Mouse (Mus musculus) mesoderm, embryonic 11.5 days (tissue): ENCODE data around the gene Dlg1.

Experiments
- DNase-seq: peaks from one replicate; pipeline ENCODE4 v3.0.0-alpha.2; 2012; ENCODE audit warnings: low read depth, low spot score

Gene Dlg1

DNA sequence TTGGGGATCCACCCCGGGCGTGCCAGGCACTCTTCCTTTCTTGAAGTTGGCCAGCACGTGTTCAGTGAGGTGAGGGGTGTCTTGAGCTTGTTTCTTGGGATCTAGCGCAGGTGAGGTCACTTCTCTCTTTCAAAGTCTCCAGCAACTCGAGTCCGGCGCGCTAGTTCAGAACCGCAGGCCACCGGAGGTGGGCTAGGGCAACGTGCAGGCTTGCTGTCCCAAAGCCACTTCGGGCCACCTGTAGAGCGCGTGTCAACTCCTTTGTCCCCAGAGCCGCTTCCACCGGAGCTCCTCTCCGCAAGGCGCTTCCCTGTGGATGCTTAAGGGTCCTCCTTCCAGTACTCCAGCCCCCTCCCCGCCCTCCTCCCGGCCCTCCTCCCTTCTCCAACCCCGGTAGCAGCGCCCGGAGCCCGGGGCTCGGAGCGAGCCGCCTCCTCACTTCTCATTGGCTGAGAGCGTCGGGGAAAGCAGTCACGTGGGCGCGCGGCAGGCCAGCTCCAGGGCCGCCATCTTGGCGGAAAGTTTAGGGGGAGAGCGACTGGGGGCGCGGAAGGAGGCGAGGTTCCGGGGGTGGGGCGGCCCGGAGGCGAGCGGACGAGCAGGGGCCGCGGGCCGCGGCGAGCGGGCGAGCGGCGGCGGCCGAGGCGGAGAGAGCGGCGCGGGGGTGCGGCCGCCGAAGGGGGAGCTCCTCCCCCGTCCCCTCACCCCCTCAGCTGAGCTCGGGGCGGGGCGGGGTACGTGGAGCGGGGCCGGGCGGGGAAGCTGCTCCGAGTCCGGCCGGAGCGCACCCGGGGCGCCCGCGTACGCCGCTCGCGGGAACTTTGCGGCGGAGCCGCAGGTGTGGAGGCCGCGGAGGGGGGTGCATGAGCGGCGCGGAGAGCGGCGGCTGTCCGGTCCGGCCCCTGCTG lies at the start of gene Dlg1:
Dlg1 (plus strand) TSS at position 65 of the 908 bp plus-strand sequence.
- peak; percentile 95 for DNase-seq

GRCm38 (mm10) chr16:31616382-31616781 lies 46.9 kb upstream of the Dlg1 start:
- no peak for DNase-seq

DNA sequence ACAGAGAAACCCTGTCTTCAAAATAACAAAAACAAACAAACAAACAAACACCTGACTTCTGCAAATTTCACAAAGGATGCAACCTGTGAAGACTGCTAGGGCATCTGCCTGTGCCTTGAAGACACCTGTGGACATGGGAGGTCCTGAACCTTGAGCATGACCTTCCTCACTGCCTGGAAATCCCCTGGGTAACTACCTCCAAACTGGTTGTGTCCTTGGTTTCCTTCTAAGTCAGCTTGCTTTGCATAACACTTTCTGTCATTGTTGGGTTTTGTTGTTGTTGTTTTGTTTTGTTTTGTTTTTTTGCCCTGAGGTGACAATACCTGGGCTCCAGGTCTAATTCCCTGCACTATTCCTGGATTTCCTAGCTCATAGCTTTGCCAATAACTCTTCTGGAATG lies 46.1 kb upstream of the Dlg1 start:
- no peak for DNase-seq

DNA sequence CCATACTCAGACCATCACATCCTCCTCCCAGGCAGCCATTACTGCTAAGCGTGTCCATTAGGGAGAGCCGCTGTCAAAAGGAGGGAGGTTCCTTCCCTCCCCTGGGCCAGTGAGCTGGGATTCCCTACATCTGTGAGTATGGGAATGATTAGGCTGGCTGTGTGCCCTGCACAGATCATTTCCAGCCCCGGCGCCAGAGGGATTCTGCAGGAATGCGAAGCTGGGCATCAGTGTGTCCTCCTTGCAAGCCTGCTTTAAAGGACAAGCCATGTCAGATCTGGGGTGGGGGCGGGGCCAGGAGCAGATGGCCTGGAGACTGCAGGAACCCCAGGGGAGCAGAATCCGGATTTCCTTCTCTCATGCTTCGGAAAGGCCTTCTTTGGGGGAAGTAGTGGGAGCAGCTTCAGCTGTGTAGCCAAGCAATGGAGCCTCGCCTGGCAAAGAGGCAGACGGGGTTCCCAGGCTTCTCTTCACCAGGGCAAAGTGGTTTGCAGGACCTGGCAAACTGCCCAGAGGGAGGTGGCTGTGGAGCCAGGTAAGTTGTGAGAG lies 45.3 kb upstream of the Dlg1 start:
- DNase-seq, result peak; percentile 78

DNA sequence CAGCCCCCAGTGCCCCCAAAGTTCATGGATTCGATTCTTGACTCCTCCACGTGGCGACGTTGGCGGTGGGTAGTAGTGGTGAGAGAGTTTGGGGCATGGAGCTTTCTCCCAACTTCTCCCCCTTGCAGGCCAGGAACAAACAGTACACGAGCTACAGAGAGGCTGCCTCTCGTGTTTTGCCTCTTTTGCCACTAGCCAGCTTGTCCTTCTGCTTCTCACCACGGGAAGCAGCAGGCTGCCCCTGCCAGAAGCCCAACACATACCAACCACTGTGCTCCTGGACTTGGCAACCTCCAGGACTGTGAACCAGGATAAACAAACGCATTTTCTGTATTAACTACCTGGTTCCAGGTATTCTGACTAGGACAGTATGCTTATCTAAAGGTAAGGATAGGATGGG lies 44.6 kb upstream of the Dlg1 start:
- no peak for DNase-seq

- DNase-seq, result no peak
Observed at GRCm38 (mm10) chr16:31619675-31620335, 43.4 kb upstream of the Dlg1 start.

GRCm38 (mm10) chr16:31622356-31622755 lies 40.9 kb upstream of the Dlg1 start:
- no peak for DNase-seq

GRCm38 (mm10) chr16:31623136-31623535 lies 40.1 kb upstream of the Dlg1 start:
- no peak for DNase-seq

- DNase-seq, result no peak
Observed at GRCm38 (mm10) chr16:31624749-31625148, 38.5 kb upstream of the Dlg1 start.

- no peak for DNase-seq
Observed at GRCm38 (mm10) chr16:31626331-31626730, 36.9 kb upstream of the Dlg1 start.

DNA sequence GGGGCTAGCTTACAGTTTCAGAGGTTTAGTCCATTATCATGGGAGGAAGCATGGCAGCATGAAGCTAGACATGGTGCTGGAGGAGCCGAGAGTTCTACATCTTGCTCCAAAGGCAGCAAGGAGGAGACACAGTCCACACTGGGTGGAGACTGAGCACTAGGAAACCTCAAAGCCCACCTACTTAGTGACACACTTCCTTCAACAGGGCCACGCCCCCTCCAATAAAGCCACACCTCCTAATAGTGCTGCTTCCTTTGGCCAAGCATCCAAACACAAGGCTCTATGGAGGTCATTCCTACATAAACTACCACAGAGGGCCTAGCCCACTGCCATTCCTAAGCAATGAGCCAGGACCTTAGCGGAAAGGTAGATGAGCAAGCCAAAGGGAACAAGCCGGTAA lies 32.9 kb upstream of the Dlg1 start:
- no peak for DNase-seq

- DNase-seq, result no peak
Observed at GRCm38 (mm10) chr16:31631046-31631445, 32.2 kb upstream of the Dlg1 start.

DNA sequence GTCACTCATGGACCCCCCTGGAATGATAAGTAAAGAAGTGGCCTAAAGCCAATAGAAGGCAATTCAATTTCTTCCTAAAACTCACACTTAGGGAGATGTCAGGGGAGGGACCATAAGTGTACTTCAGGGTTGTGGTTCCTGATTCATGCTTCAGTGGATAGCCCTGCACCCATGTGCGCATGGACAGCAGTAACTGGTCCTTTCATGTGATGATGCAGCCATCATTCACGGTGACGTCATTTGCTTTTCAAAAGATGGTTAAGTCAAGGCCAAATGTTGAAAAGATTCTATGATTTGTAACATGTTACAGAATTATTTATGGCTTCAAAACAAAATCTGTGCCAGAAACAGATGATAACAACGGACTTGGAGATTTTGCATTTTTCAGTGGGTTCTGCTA lies 28.9 kb upstream of the Dlg1 start:
- DNase-seq, result no peak

DNA sequence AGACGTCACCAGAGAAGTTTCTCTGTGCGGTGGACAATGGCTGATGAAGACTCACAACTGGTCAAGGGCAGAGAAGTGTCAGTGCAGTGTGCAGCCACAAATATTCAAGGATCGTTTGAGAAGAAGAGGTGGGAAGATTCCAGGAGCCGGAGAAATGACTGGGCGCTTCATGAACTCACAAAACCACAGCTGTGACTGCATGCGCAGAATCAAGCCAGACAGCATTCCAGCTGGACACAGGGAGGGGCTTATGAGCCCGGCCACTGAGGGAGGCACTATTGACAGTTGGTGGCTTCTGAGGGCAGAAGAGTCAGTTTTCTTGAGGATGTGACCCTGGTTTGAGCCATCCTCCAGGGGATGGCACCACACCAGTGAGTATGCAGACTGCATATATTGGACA lies 24.9 kb upstream of the Dlg1 start:
- DNase-seq, result peak; percentile 44

GRCm38 (mm10) chr16:31639946-31640345 lies 23.3 kb upstream of the Dlg1 start:
- no peak for DNase-seq

DNA sequence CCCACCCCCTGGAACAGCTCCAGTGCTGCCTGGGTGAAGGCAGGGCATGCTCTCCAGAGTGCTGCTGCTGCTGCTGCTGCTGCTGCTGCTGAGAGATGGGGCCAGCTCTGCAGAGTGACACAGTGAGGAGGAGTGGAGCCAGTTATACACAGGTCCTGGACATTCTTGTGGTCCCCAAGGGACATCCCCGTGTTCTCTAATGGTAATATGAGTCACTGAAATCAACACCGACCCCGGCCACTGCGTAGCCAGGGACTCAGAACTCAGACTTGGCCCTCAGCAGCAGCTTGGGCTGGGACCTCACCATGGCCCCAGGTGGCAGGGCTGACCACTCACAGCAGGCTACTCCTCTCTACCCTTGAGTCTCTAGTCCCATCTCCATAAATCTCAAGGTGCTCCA lies 21.5 kb upstream of the Dlg1 start:
- DNase-seq, result peak; percentile 53

- DNase-seq, result no peak
Observed at GRCm38 (mm10) chr16:31647221-31647620, 16.0 kb upstream of the Dlg1 start.

GRCm38 (mm10) chr16:31650788-31651187 lies 12.5 kb upstream of the Dlg1 start:
- DNase-seq, result no peak

GRCm38 (mm10) chr16:31651541-31651940 lies 11.7 kb upstream of the Dlg1 start:
- no peak for DNase-seq

GRCm38 (mm10) chr16:31652115-31652843 lies 11.0 kb upstream of the Dlg1 start:
- no peak for DNase-seq

- no peak for DNase-seq
Observed at GRCm38 (mm10) chr16:31653616-31654015, 9.6 kb upstream of the Dlg1 start.

- DNase-seq, result no peak
Observed at GRCm38 (mm10) chr16:31654021-31654420, 9.2 kb upstream of the Dlg1 start.
